Mouse (Mus musculus): Measurements from ENCODE around the gene Cobll1. TPM values are rescaled to one million over a fixed set of nuclear protein-coding genes. Genes with fewer than 3 reads are reported as not detected.

Gene Cobll1
- polyA plus RNA-seq, 1 experiment: 10.1 TPM

- DNase-seq (ENCODE audit: extremely low spot score in 1 of 2, low spot score in 1 of 2): no peak
Observed at GRCm38 (mm10) chr2:65103801-65104200, 135.4 kb downstream of the Cobll1 start.

- no peak for DNase-seq (ENCODE audit: extremely low spot score in 1 of 2, low spot score in 1 of 2)
Observed at GRCm38 (mm10) chr2:65101388-65101787, 137.8 kb downstream of the Cobll1 start.

GRCm38 (mm10) chr2:65100001-65100400 is 139.2 kb downstream of the Cobll1 start:
- DNase-seq (ENCODE audit: extremely low spot score in 1 of 2, low spot score in 1 of 2): no peak

GRCm38 (mm10) chr2:65095571-65095970 is 143.6 kb downstream of the Cobll1 start:
- DNase-seq (ENCODE audit: extremely low spot score in 1 of 2, low spot score in 1 of 2): no peak

GRCm38 (mm10) chr2:65093990-65094389 is 145.2 kb downstream of the Cobll1 start:
- DNase-seq (ENCODE audit: extremely low spot score in 1 of 2, low spot score in 1 of 2): peak; percentile 9 to 40

GRCm38 (mm10) chr2:65090986-65091385 is 148.2 kb downstream of the Cobll1 start:
- DNase-seq (ENCODE audit: extremely low spot score in 1 of 2, low spot score in 1 of 2): no peak

GRCm38 (mm10) chr2:65087197-65087596 is 152.0 kb downstream of the Cobll1 start:
- DNase-seq (ENCODE audit: extremely low spot score in 1 of 2, low spot score in 1 of 2): no peak

GRCm38 (mm10) chr2:65083411-65083810 is 155.8 kb downstream of the Cobll1 start:
- DNase-seq (ENCODE audit: extremely low spot score in 1 of 2, low spot score in 1 of 2): no peak

GRCm38 (mm10) chr2:65077544-65077943 is 161.7 kb downstream of the Cobll1 start:
- DNase-seq (ENCODE audit: extremely low spot score in 1 of 2, low spot score in 1 of 2): no peak

GRCm38 (mm10) chr2:65075840-65076239 is 163.4 kb downstream of the Cobll1 start:
- no peak for DNase-seq (ENCODE audit: extremely low spot score in 1 of 2, low spot score in 1 of 2)

GRCm38 (mm10) chr2:65075431-65075830 is 163.8 kb downstream of the Cobll1 start:
- no peak for DNase-seq (ENCODE audit: extremely low spot score in 1 of 2, low spot score in 1 of 2)

GRCm38 (mm10) chr2:65072205-65072604 is 167.0 kb downstream of the Cobll1 start:
- no peak for DNase-seq (ENCODE audit: extremely low spot score in 1 of 2, low spot score in 1 of 2)

GRCm38 (mm10) chr2:65053764-65054163 is 185.4 kb downstream of the Cobll1 start:
- no peak for DNase-seq (ENCODE audit: extremely low spot score in 1 of 2, low spot score in 1 of 2)

GRCm38 (mm10) chr2:65052191-65053012 is 186.8 kb downstream of the Cobll1 start:
- DNase-seq (ENCODE audit: extremely low spot score in 1 of 2, low spot score in 1 of 2): no peak

GRCm38 (mm10) chr2:65050776-65051175 is 188.4 kb downstream of the Cobll1 start:
- no peak for DNase-seq (ENCODE audit: extremely low spot score in 1 of 2, low spot score in 1 of 2)

GRCm38 (mm10) chr2:65048234-65049017 is 190.8 kb downstream of the Cobll1 start:
- DNase-seq (ENCODE audit: extremely low spot score in 1 of 2, low spot score in 1 of 2): no peak

Other genes starting within 250 kb of the Cobll1 start
- 26.5 and 33.3 TPM in 2 replicates for gene Grb14, start 214.4 kb downstream of the Cobll1 start, polyA plus RNA-seq (2012; rRNA removed)
- gene Slc38a11, start 124.6 kb upstream of the Cobll1 start, polyA plus RNA-seq (2012; rRNA removed): 2.8 and 3.6 TPM in 2 replicates

Measured in frontal cortex, adult 2 months (tissue).